Mouse (Mus musculus): ENCODE data around the gene Gm5294.

DNA sequence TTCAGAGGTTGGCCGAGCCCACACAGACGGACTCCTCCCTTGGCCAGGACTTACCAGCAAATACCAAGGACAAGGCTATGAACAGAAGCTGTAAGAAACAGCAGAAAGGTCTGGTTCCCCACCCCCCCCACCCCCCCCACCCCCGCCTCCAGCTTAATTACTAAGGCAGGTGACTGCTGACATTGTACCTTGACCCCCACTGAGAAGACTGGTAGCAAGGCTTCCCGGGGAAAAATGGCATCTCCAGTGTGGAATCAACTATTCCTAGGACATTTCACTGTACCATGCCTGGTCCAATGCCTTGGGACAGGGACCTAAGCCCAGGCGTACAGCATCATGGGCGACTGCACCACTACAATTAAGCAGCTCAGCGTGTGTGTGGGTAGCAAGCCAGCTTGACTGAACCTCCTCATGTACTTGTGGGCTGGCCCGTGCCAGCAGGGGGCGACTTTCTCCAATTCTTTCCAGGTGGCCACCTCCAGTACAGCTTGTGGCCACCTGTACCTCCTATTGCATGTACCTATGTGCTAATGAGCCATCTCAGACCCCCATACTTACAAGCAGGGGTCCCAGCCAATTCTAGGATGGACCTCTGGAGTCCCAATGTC, 37.2 kb downstream of the Gm5294 start:
- TF ChIP-seq CTCF (IDR thresholded peaks at IDR 0.05; ENCODE audit: low read depth, low read length) (peak; percentile 89), EP300 (IDR thresholded peaks at IDR 0.05; ENCODE audit: insufficient read depth, low read depth, low read length) (no peak)
